Mouse (Mus musculus): ENCODE data around the gene Foxo3. TPM values are rescaled to one million over a fixed set of nuclear protein-coding genes. Genes with fewer than 3 reads are reported as not detected.

The Foxo3 gene
- polyA plus RNA-seq, 1 experiment from 2014 or later: 8.1 TPM

DNA sequence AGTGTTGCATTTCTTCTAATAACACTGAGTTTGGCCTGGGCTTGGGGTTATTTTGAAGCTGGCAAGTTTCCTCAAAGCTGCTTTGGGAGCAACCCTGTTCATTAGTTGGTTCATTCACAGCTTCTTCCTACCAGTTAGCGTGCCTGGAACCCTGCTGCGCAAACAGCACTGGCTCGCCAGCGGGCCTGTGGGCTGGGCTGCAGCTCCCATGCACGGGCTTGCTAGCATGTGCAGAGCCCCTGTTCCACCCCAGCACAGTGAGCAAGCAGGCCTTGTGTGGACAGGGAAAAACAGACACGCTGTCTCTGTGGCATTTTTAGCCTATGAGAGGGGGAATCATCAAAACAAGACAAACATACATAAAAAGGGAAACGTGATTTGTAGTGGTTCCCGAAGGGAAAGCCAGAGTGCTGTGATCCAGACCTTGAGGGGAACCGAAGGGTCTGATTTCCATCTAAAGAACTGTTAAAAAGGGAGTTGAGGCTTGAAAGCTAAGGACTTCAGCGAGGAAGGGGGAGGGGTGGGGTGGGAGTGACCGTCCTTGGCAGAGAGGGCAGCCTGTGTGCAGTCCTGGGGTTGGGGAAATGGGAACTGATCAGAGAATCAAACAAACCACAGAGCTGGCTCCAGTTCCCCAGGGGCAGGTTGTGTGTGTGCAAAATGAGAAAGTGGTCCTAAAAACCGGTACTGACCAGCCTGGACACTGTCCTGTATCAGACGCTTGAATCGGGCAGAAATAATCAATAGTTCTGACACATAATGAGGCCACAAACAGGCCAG lies 123.9 kb downstream of the Foxo3 start:
- Histone ChIP-seq H3K27me3 (no peaks in the 10 kb centered on the region), H3K9ac (no peak overlapping the region), H3K4me1 (peaks cover 13% of the 10 kb centered on the region), H3K27ac (peak overlapping the region; percentile 65; the same call in 1 of the 2 replicates), H3K4me2 (replicated peaks) (peak overlapping the region; percentile 25; the same call in 1 of the 2 replicates), H3K9me3 (peaks cover 9% of the 10 kb centered on the region), H3K36me3 (no peaks in the 10 kb centered on the region), H3K4me3 (no peak overlapping the region)
- WGBS: 29% methylated on average over 14 of the region's 14 CpGs
- no peak for ATAC-seq (ENCODE audit: low FRiP score, low read depth)

DNA sequence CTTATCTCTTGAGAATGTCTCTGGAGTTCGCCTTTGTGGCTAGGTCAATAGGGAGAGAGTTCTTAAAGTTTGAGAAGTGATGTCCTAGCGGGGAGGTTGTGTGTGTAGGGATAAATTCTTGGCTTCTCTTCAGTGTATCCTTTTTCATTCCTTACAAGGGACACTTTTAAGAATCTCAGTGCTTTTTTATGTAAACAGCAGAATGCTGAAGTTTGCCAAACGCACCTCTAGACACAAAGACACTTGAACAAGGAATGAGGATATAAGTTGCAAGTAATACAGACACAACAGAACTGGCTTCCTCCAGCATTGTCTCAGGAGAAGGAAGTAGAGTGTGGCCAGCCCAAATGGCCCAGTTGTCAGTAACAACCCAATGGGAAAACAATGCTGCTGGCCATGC lies 126.8 kb downstream of the Foxo3 start:
- no peak for ATAC-seq (ENCODE audit: low FRiP score, low read depth)

DNA sequence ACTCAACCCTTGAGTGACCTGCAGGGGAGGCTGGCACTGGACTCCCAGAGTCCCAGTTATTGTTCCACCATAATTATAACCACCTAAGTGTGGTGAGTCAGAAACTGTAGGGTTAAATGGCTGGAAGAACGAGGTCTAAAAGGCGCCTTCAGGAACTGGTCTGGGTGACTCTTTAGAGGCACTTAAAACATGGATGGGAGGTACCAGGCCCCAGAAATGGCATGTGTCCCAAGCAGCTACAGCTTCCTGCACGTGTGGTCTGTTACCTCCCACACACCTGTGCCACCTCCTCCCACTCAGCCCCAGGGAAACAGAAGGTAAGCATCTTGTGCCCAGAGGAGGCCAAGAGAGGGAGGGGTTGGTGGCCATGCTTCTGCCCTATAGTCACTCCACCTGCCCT lies 128.2 kb downstream of the Foxo3 start:
- ATAC-seq (ENCODE audit: low FRiP score, low read depth): no peak
- Histone ChIP-seq H3K36me3 (no peaks in the 10 kb centered on the region), H3K9me3 (no peaks in the 10 kb centered on the region), H3K4me2 (replicated peaks) (no peak overlapping the region), H3K4me1 (peaks cover 13% of the 10 kb centered on the region), H3K27ac (no peak overlapping the region), H3K27me3 (no peaks in the 10 kb centered on the region), H3K9ac (no peak overlapping the region), H3K4me3 (no peak overlapping the region)
- 41% methylated on average over 3 of the region's 3 CpGs for WGBS

More for the DNA sequence above, 126.8 kb downstream of the Foxo3 start:
- Histone ChIP-seq H3K27ac (no peak overlapping the region), H3K4me1 (peaks cover 13% of the 10 kb centered on the region), H3K4me3 (no peak overlapping the region), H3K9me3 (no peaks in the 10 kb centered on the region), H3K36me3 (no peaks in the 10 kb centered on the region), H3K4me2 (replicated peaks) (no peak overlapping the region), H3K9ac (no peak overlapping the region), H3K27me3 (no peaks in the 10 kb centered on the region)
- 91% methylated on average over 3 of the region's 3 CpGs for WGBS

DNA sequence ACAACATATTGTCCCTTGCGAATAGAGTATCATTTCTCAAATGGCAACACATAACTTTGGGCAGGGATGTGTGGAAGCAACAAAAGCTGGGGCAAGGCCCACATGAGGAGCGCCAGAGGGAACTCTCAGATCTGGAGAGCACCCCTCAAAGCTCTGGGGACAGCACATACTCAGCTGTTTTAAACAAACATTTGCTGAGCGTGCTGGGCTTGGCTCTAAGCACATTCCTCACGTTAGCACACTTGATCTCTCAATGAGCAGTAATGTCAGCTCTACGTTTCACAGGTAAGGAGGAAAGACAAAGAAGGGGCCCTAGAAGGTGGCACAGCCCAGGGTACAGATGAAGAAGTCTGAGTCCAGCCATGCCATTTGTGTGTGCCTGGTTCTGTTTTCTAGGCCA lies 131.3 kb downstream of the Foxo3 start:
- no peak overlapping the region for H3K4me3 ChIP-seq
- H3K36me3 ChIP-seq: no peaks in the 10 kb centered on the region
- no peak overlapping the region for H3K9ac ChIP-seq
- ATAC-seq (ENCODE audit: low FRiP score, low read depth): no peak
- no peak overlapping the region for H3K4me2 ChIP-seq (replicated peaks)
- 72% methylated on average over 5 of the region's 5 CpGs for WGBS
- H3K9me3 ChIP-seq: no peaks in the 10 kb centered on the region
- no peaks in the 10 kb centered on the region for H3K4me1 ChIP-seq
- no peak overlapping the region for H3K27ac ChIP-seq
- H3K27me3 ChIP-seq: no peaks in the 10 kb centered on the region

DNA sequence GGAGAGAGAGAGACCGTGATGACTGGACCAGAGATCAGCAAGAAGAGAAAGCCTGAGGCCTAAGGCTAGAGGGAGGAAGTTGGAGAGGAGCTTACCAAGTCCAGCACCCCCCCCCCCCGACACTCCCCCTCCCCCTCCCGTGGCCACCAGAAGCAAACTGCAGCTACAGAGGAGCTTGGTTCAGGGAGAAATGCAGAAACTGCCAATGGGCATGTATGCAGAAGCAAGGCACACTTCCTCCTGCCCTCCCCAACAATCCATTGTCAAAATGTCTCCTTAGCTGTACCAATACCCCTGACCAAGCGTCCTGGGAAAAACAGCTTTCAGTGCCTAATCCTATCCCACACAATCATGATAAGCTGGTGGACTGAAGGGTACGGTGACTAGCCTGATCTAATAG lies 131.8 kb downstream of the Foxo3 start:
- Histone ChIP-seq H3K27ac (no peak overlapping the region), H3K36me3 (no peaks in the 10 kb centered on the region), H3K4me3 (no peak overlapping the region), H3K4me2 (replicated peaks) (no peak overlapping the region), H3K9me3 (no peaks in the 10 kb centered on the region), H3K27me3 (no peaks in the 10 kb centered on the region), H3K9ac (no peak overlapping the region), H3K4me1 (no peaks in the 10 kb centered on the region)
- no peak for ATAC-seq (ENCODE audit: low FRiP score, low read depth)
- WGBS: 67% methylated on average over 4 of the region's 5 CpGs

DNA sequence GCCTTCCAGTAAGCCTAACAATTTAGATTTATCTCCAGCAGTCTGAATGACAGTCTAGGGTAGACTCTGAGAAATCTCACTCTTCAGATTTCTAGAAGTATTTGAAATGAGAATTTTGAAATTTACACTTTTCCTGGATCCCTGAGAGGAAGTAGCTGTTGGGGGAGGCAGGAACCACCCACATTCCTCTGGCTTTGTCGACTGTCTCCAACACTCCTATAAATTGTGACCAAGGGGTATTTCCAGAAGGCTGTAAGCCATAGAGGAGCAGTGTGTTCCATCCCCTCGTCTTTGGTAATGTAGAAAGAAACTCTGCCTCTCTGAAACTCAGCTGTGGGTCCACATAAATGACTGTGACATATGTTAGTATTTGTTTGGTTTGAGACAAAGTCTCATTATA lies 132.4 kb downstream of the Foxo3 start:
- Histone ChIP-seq H3K27me3 (no peaks in the 10 kb centered on the region), H3K4me3 (no peak overlapping the region), H3K36me3 (no peaks in the 10 kb centered on the region), H3K4me1 (no peaks in the 10 kb centered on the region), H3K27ac (no peak overlapping the region), H3K9ac (no peak overlapping the region), H3K4me2 (replicated peaks) (no peak overlapping the region), H3K9me3 (no peaks in the 10 kb centered on the region)
- no peak for ATAC-seq (ENCODE audit: low FRiP score, low read depth)
- WGBS: 25% methylated on average over 2 of the region's 2 CpGs

DNA sequence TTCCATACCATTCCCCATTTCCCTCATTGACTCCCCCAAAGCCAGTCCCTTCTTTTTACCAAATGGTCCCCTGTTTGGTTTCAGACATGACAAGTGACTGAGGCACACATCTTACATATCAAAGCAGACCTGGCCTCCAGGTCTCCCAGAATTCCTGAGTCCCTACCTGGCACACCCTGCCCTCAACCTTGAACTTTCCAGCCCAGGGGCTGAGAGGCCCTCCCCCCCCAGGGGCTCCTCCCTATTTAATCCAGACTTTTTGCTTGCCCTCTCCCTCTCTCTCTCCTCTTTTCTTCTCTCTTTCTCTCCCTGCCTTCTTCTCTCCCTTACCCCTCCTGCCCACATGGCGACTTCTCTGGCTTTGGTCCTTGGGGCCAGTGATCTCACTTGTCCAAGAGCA lies 133.8 kb downstream of the Foxo3 start:
- 85% methylated on average over 1 of the region's 1 CpGs for WGBS

DNA sequence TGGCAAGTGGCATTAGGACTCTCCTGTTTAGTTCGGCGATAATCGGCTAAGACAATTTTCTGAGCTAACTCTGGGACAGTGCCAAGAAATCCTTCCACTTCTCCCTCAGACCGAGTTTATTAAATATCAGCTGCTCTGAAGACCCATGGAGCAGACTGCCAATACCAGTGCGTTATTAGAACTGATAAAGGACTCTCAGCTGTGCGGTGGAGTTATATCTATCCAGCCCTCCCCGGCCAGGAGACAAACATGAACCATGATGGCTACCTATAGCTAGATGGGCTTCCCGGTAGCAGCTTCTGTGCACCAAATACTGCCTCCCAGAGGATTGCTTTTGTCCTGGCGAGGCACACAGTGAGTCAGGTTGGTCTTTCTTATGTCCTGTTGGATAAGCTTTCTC lies 134.5 kb downstream of the Foxo3 start:
- no peaks in the 10 kb centered on the region for H3K27me3 ChIP-seq
- no peak for ATAC-seq (ENCODE audit: low FRiP score, low read depth)
- no peaks in the 10 kb centered on the region for H3K4me1 ChIP-seq
- H3K27ac ChIP-seq: no peak overlapping the region
- no peak overlapping the region for H3K4me3 ChIP-seq
- no peaks in the 10 kb centered on the region for H3K9me3 ChIP-seq
- no peak overlapping the region for H3K9ac ChIP-seq
- no peaks in the 10 kb centered on the region for H3K36me3 ChIP-seq
- 69% methylated on average over 9 of the region's 9 CpGs for WGBS
- H3K4me2 ChIP-seq (replicated peaks): no peak overlapping the region

More for the DNA sequence above, 133.8 kb downstream of the Foxo3 start:
- no peak overlapping the region for H3K4me2 ChIP-seq (replicated peaks)
- ATAC-seq (ENCODE audit: low FRiP score, low read depth): no peak
- H3K27ac ChIP-seq: no peak overlapping the region
- H3K9me3 ChIP-seq: no peaks in the 10 kb centered on the region
- H3K4me3 ChIP-seq: no peak overlapping the region
- H3K9ac ChIP-seq: no peak overlapping the region
- no peaks in the 10 kb centered on the region for H3K36me3 ChIP-seq
- no peaks in the 10 kb centered on the region for H3K4me1 ChIP-seq
- no peaks in the 10 kb centered on the region for H3K27me3 ChIP-seq

DNA sequence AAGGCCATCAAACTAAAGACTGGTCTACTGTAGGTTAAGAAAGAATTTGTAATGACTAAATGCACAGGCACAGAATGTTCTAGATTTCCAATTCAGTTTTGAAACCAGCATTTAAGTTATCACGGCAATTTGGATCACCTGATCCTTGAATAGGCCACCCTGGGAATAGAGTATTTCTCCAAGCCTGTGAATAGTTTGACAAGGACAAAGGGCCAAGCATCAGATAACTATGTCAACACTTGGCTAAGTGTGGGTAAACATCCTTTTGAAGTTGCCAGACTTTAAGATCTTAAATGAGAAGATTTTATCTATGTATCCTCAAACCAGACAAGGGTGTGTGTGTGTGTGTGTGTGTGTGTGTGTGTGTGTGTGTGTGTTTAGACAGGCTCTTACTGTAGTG lies 136.8 kb downstream of the Foxo3 start:
- Histone ChIP-seq H3K4me2 (replicated peaks) (no peak overlapping the region), H3K9ac (no peak overlapping the region), H3K27ac (no peak overlapping the region), H3K4me3 (no peak overlapping the region), H3K27me3 (no peaks in the 10 kb centered on the region), H3K9me3 (no peaks in the 10 kb centered on the region), H3K36me3 (no peaks in the 10 kb centered on the region), H3K4me1 (no peaks in the 10 kb centered on the region)
- ATAC-seq (ENCODE audit: low FRiP score, low read depth): no peak
- WGBS: 87% methylated on average over 1 of the region's 1 CpGs

DNA sequence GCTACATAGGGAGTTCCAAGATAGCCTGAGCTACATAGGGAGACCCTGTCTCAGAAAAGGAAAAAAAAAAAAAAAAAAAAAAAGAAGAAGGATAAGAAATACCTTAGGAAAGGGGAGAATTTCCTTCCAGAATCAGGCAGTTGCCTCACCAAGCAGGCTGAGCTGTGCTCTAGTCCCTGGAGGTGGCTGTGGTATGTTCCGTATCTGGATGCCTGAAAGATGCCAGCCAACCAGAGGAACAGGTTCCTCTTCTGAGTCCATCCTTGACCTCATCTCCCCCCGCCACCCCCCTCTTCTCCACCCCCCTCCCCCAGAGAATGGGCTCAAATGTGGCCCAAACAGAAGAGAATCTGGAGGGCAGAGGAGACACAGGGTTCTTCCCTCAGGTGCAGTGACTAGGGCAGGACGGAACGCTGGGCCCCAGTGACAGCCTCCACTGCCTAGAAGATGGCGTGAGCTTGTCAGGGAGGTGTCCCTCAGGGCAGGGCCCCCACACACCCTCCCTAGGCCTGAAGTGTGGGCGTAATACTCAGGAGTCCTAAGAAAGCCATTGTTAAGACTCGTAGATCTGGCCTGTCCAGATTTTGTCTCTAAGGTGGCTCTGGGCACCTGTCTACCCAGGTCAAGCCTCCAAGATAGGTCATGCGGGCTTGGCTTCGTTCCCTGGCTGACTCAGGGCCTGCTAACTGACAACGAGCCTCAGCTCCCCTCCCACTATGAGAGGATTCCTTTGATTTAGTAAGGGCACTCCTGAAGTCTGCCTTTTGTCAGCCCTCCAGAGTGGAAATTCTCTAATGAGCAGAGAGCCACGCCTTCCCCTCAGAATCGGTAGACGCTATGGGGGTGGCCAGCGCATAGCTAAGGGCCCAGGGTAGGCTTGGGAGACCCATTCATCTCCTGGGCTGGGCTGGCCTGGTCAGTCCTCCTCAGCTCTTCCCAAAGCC lies 141.5 kb downstream of the Foxo3 start:
- 71% methylated on average over 14 of the region's 14 CpGs for WGBS
- Histone ChIP-seq H3K4me2 (replicated peaks) (no peak overlapping the region), H3K9ac (no peak overlapping the region), H3K36me3 (no peaks in the 10 kb centered on the region), H3K27ac (no peak overlapping the region), H3K27me3 (no peaks in the 10 kb centered on the region), H3K4me3 (no peak overlapping the region), H3K4me1 (no peaks in the 10 kb centered on the region), H3K9me3 (peaks cover 7% of the 10 kb centered on the region; the same call in 1 of the 2 replicates)
- no peak for ATAC-seq (ENCODE audit: low FRiP score, low read depth)

Data from limb, embryonic 13.5 days (tissue).